Mouse (Mus musculus) left cerebral cortex, postnatal 36 days (tissue): Measurements from ENCODE around the gene Syde1. TPM values are rescaled to one million over a fixed set of nuclear protein-coding genes. Genes with fewer than 3 reads are reported as not detected.

ENCODE experiments used
- DNase-seq, 2 experiments: peaks; one replicate each; pipeline ENCODE4 v3.0.0; 2021 to 2022; ENCODE audit warnings: low spot score in 2 of 2, mixed read lengths in 1 of 2
- intact Hi-C: fragments of 180-260 bp; cut with DNase I; formaldehyde crosslinking; loops from one replicate; pipeline ENCODE4 v1.15.1; 2025
- total RNA-seq, 2 experiments: library from RNA; stranded (reverse); gene quantifications; 2 replicates each; pipeline ENCODE4 v1.2.3; 2021

Syde1 gene
- total RNA-seq, 2 experiments from 2014 or later: 5.9 to 6.4 TPM

DNA sequence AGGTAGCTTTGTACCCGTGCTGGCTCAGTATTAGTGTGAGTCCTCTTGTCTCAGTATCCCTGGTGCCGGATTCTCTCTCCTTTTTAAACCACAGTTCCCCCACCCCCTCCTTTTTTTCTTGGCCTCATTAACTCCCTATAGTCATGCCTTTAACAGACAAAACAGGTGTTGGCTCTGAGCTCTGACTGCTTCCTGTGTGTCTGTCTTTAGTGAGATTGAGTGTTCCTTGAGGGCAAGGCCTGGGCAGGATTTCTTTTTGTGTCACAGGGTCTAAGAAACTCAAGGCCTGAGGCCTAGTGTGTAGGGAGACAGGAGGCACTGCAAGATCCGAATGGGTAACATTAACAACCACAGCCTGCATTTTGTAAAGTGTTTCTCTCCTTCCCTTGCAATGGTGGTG lies 13.6 kb downstream of the Syde1 start:
- DNase-seq: no peak
- intact Hi-C loops: no loop called here

- DNase-seq: no peak
- intact Hi-C loops: no loop called here
Observed at GRCm38 (mm10) chr10:78576435-78577184, 15.2 kb downstream of the Syde1 start.

- intact Hi-C loops: no loop called here
- DNase-seq: no peak
Observed at GRCm38 (mm10) chr10:78575690-78576089, 16.1 kb downstream of the Syde1 start.

DNA sequence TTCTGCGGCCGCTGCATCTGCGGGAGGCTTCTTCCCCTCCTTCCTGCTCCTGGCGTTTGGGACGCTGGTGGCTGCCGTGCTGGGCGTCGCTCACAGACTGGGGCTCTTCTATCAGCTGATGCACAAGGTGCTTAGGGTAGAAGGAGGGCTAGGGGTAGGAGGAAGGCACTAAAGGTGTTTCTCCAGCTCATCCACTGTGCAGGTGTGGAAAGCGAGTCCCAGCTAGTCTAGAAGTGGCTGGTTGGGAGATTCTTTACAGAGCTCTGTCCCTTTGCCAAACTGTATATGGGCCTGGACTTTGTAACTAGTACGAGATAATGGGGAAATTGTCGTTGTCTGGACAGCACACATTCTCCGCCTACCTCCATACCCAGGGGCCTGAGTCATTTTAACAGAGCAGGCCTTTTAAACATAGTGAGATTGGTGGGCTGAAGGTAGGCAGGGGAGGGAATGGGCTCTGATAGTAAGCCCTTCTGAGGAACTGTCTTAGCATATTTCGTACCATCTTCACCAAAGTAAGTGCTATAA lies 16.6 kb downstream of the Syde1 start:
- no peak for DNase-seq
- intact Hi-C loops: no loop called here

- intact Hi-C loops: no loop called here
- DNase-seq: peak; percentile 90 to 91
Observed at GRCm38 (mm10) chr10:78574250-78575104, 17.3 kb downstream of the Syde1 start, which contains the start of gene Ilvbl. TSS of gene Ilvbl (plus strand) at chr10:78574346.

GRCm38 (mm10) chr10:78573226-78573625 lies 18.5 kb downstream of the Syde1 start:
- no peak for DNase-seq

DNA sequence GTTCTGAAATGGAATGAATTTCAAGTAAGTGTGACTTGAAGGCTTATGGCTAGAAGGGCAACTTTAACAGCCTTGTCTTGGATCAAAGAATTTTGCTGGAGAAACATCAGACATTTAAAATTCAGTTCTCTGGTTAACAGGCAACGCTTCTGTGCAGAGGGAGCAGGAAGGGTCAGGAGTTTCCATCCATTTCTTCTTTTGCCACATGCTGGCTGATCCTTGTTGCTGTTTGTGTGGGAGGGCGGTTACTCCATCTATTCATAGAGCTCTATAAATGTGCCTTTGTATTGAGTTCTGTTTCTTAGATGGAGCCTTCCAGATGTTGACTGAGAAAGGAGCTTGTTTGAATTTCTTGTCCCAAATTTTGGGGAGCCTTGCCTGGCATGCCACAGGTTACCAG lies 20.9 kb downstream of the Syde1 start:
- no peak for DNase-seq
- intact Hi-C loops: no loop called here

More at GRCm38 (mm10) chr10:78573226-78573625, 18.5 kb downstream of the Syde1 start:
- intact Hi-C loops: no loop called here

DNA sequence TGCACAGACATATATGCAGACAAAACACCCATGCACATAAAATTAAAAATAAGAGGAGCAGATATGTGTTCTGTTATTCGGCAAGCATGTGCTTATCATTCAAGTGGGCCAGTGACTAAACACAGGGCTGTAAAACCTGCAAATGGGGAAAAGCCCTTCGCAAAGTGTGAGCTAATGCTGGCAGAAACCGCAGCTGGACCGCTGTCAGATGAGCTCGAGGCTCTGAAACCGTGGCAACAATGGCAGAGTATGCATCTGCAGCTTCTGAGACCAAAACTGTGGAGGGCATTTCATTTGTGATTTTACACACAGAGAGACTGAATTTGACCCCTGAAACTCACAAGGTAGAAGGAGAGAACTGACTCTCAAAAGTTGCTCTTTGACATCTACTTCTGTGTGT lies 21.3 kb downstream of the Syde1 start:
- DNase-seq: no peak
- intact Hi-C loops: no loop called here

DNA sequence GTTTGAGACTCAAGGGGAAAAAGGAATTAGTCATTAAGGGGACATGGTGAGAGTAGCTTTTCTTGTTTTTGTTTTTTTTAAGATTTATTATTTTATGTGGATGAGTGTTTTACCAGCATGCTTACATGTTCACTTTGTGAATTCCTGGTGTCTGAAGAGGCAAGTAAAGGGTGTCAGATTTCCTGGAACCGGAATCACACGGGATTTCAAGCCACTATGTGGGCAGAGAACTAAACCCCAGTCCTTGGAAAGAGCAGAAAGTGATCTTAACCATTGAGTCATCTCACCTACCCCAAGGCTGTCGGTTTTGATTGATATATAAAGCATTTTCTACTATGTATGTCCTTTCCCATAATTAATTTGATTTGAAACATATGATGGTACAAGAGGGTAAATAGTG lies 22.1 kb downstream of the Syde1 start:
- intact Hi-C loops: no loop called here
- DNase-seq: no peak

DNA sequence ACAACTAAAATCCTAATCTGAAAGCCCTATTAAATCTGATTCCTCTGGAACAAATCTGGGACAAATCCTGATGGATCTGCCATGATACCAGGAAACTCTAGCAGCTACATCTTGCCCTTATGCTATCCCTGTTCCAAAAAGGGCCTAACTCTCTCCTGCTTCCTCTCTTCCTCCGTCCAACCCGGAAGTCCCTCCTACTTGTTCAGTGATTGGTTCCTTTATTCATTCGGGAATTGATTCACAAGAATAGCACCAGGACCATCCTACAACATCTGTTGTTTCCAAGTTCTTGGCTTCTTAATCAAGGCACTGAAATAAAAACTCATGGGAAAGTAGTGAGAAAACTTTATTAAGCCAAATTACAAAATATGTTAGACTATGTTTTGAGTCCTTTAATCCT lies 22.6 kb downstream of the Syde1 start:
- intact Hi-C loops: no loop called here
- no peak for DNase-seq

DNA sequence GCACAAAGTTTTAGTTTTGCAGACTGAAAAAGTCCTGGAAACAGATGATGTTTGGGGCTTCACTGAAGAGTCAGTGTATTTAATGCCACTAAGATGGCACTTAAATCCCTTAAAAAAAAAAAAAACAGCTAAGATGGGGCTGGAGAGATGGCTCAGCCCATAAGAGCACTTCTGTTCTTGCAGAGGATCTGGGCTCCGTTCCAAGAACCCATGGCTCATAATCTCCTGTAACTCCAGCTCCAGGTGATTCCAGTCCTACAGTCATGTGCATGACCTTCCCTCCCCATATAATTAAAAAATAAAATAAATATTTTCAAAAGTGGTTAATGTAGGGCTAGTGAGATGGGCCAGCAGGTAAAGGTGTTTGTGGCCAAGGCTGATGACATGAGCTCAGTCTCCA lies 26.7 kb downstream of the Syde1 start:
- intact Hi-C loops: no loop called here
- no peak for DNase-seq

DNA sequence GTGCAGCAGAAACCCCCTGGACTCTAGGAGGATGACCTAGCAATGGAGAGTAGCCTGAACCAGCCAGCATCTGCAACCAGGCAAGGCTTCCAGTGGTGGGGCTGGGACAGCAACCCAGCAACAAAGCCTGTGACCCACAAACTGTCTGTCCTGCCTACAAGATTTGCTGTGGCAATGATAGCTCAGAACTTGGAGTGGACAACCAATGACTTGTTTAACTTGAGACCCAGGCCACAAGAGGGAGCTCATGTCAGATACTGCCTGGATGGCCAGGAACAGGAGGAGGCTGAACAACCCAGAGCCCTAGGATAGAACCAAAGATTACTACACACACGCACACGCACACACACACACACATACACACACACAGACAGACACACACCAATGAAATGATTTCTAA lies 50.8 kb downstream of the Syde1 start:
- DNase-seq: no peak
- intact Hi-C loops: loop anchor here (5.0 kb wide), 1 partner anchor 66 kb away; no protein-coding TSS in a partner anchor

Other genes with a start within 250 kb of the Syde1 start
- gene Agpat3, start 239.5 kb downstream of the Syde1 start, total RNA-seq: 100 to 1,000 TPM; 269 to 279 TPM
- gene Rrp1, start 178.9 kb downstream of the Syde1 start, total RNA-seq: 100 to 1,000 TPM; 348 to 358 TPM
- gene Cstb, start 166.3 kb downstream of the Syde1 start, total RNA-seq: 10 to 100 TPM; 35.4 to 42.4 TPM
- gene Pdxk, start 127.0 kb downstream of the Syde1 start, total RNA-seq: 100 to 1,000 TPM; 114 to 120 TPM
- gene Olfr1358, start 74.5 kb downstream of the Syde1 start, total RNA-seq: not detected
- gene Ilvbl, start 17.6 kb downstream of the Syde1 start, total RNA-seq: 10 to 100 TPM; 30.2 to 33.2 TPM
- gene Olfr1357, start 26.1 kb upstream of the Syde1 start, total RNA-seq: not detected
- not detected for gene Casp14, start 126.3 kb upstream of the Syde1 start, total RNA-seq
- gene Ccdc105, start 161.1 kb upstream of the Syde1 start, total RNA-seq: under 1 TPM; 0.61 to 0.79 TPM
- gene Slc1a6, start 188.5 kb upstream of the Syde1 start, total RNA-seq: 10 to 100 TPM; 10.8 to 11.4 TPM